Mouse (Mus musculus) liver, adult 10 weeks (tissue): Measurements from ENCODE around the gene 1700102P08Rik. TPM values are rescaled to one million over a fixed set of nuclear protein-coding genes. Genes with fewer than 3 reads are reported as not detected.

Experiments
- polyA plus RNA-seq: library from polyadenylated mRNA; stranded (reverse); fragments of 350-450 nt; fragmentation: Illumina TruSeq; extraction: RNeasy Lipid Tissue Mini Kit (QIAGEN cat#74804); gene quantifications from one replicate; pipeline ENCODE4 v1.2.3, GENCODE M21; 2014; ENCODE audit warnings: low read depth, low replicate concordance

Gene 1700102P08Rik
- not detected for polyA plus RNA-seq

GRCm38 (mm10) chr9:108392676-108393075, at the start of gene 1700102P08Rik:
TSS of gene 1700102P08Rik (plus strand) at chr9:108392805.

GRCm38 (mm10) chr9:108347540-108348289, 44.9 kb upstream of the 1700102P08Rik start, which contains the start of gene Usp4:
TSS of gene Usp4 (plus strand) at chr9:108347853.

GRCm38 (mm10) chr9:108428384-108428783, 35.8 kb downstream of the 1700102P08Rik start, which contains the start of gene Ccdc36:
TSS of gene Ccdc36 (minus strand) at chr9:108428484.

GRCm38 (mm10) chr9:108436182-108436581, 43.6 kb downstream of the 1700102P08Rik start, which contains the start of gene BC048562:
TSS of gene BC048562 (plus strand) at chr9:108436482.

Other genes with a start within 250 kb of the 1700102P08Rik start
- not detected for gene Bsn, start 202.4 kb upstream of the 1700102P08Rik start, polyA plus RNA-seq
- gene Dag1, start 128.8 kb upstream of the 1700102P08Rik start, polyA plus RNA-seq = 18.2 TPM
- 16.2 TPM for gene Nicn1, start 102.4 kb upstream of the 1700102P08Rik start, polyA plus RNA-seq
- 37.0 TPM for gene Amt, start 96.0 kb upstream of the 1700102P08Rik start, polyA plus RNA-seq
- 220 TPM for gene Rhoa, start 86.7 kb upstream of the 1700102P08Rik start, polyA plus RNA-seq
- gene Tcta, start 86.6 kb upstream of the 1700102P08Rik start, polyA plus RNA-seq = 14.3 TPM
- 303 TPM for gene Gpx1, start 53.9 kb upstream of the 1700102P08Rik start, polyA plus RNA-seq
- 49.6 TPM for gene Usp4, start 45.0 kb upstream of the 1700102P08Rik start, polyA plus RNA-seq
- not detected for gene Ccdc36, start 35.7 kb downstream of the 1700102P08Rik start, polyA plus RNA-seq
- gene BC048562, start 43.7 kb downstream of the 1700102P08Rik start, polyA plus RNA-seq = not detected
- gene Ccdc71, start 67.7 kb downstream of the 1700102P08Rik start, polyA plus RNA-seq = 1.9 TPM
- 1.4 TPM for gene Klhdc8b, start 68.8 kb downstream of the 1700102P08Rik start, polyA plus RNA-seq
- gene Lamb2, start 86.9 kb downstream of the 1700102P08Rik start, polyA plus RNA-seq = 0.79 TPM
- gene Usp19, start 97.8 kb downstream of the 1700102P08Rik start, polyA plus RNA-seq = 7.2 TPM
- gene Qars, start 114.9 kb downstream of the 1700102P08Rik start, polyA plus RNA-seq = 49.3 TPM
- gene Qrich1, start 124.0 kb downstream of the 1700102P08Rik start, polyA plus RNA-seq = 28.6 TPM
- 20.3 TPM for gene Impdh2, start 167.5 kb downstream of the 1700102P08Rik start, polyA plus RNA-seq
- 3.4 TPM for gene Ndufaf3, start 174.6 kb downstream of the 1700102P08Rik start, polyA plus RNA-seq
- 5.1 TPM for gene Dalrd3, start 177.1 kb downstream of the 1700102P08Rik start, polyA plus RNA-seq
- 0.93 TPM for gene Wdr6, start 185.9 kb downstream of the 1700102P08Rik start, polyA plus RNA-seq
- not detected for gene P4htm, start 204.9 kb downstream of the 1700102P08Rik start, polyA plus RNA-seq